ENCODE assay signal across 20 mouse cellular contexts in genomic region chr19:45026958-45027670, GRCm38 (mm10). TPM values are rescaled to one million over a fixed set of nuclear protein-coding genes. Genes with fewer than 3 reads are reported as not detected.
DNase-seq lines count a peak whose midpoint lies in the region; ATAC-seq and TF ChIP-seq lines count a peak whose summit lies in the region.
"Had no signal": no experiment of that assay in that cellular context is flagged by ENCODE, and none has a peak within 500 bp of the region (broad histone marks: within the 10 kb centered on the region; RNA-seq: fewer than 3 reads in every experiment).

No protein-coding gene starts in this region.

- no peak for TF ChIP-seq POLR2A in testis, adult 2 months (IDR thresholded peaks at IDR 0.05; ENCODE audit: control insufficient read depth, low read depth, low read length)

- 0 out of 2 replicates have a peak overlapping the region, but pooled peaks have one; percentile 27 for H3K9ac ChIP-seq in embryonic facial prominence, embryonic 13.5 days
- no peak overlapping the region for H3K9ac ChIP-seq in heart, postnatal 0 days (replicated peaks; ENCODE audit: low read depth, low read length)
- H3K9ac ChIP-seq in stomach, postnatal 0 days (ENCODE audit: low read length): no peak overlapping the region
- H3K9ac ChIP-seq: liver, embryonic 15.5 days; stomach, embryonic 15.5 days had no signal

- peak; percentile 74; the same call in 1 of the 2 replicates for TF ChIP-seq EP300 in heart, postnatal 0 days (IDR thresholded peaks at IDR 0.05; ENCODE audit: low read depth)
- no peak for TF ChIP-seq EP300 in stomach, postnatal 0 days (optimal IDR thresholded peaks at IDR 0.05)

- no peak overlapping the region for H3K27ac ChIP-seq in embryonic facial prominence, embryonic 13.5 days
- no peak overlapping the region for H3K27ac ChIP-seq in embryonic facial prominence, embryonic 10.5 days (replicated peaks)
- H3K27ac ChIP-seq in heart, postnatal 0 days (ENCODE audit: low read depth): peak overlapping the region; percentile 73
- H3K27ac ChIP-seq in testis, adult 2 months (ENCODE audit: control insufficient read depth, insufficient read depth, low read depth, low read length): 0 out of 2 replicates have a peak overlapping the region, but pooled peaks have one; percentile 16
- peak overlapping the region; percentile 13; the same call in 1 of the 2 replicates for H3K27ac ChIP-seq in stomach, postnatal 0 days (replicated peaks)
- H3K27ac ChIP-seq: kidney, postnatal 0 days; liver, embryonic 15.5 days; stomach, embryonic 15.5 days had no signal

- 76% methylated on average over 6 of the region's 6 CpGs for WGBS in embryonic facial prominence, embryonic 13.5 days
- 80% methylated on average over 6 of the region's 6 CpGs for WGBS in embryonic facial prominence, embryonic 10.5 days
- WGBS in heart, postnatal 0 days: 48% methylated on average over 6 of the region's 6 CpGs
- WGBS in stomach, postnatal 0 days: 58% methylated on average over 6 of the region's 6 CpGs

- H3K4me3 ChIP-seq in embryonic facial prominence, embryonic 13.5 days: no peak overlapping the region
- no peak overlapping the region for H3K4me3 ChIP-seq in embryonic facial prominence, embryonic 10.5 days
- no peak overlapping the region for H3K4me3 ChIP-seq in heart, postnatal 0 days (ENCODE audit: low read depth, low read length)
- H3K4me3 ChIP-seq in testis, adult 2 months (ENCODE audit: control insufficient read depth, low read depth, low read length): no peak overlapping the region
- H3K4me3 ChIP-seq in stomach, postnatal 0 days (ENCODE audit: low read depth, low read length): no peak overlapping the region
- H3K4me3 ChIP-seq: liver, embryonic 15.5 days; stomach, embryonic 15.5 days had no signal

- H3K27me3 ChIP-seq in embryonic facial prominence, embryonic 13.5 days: no peaks in the 10 kb centered on the region
- no peaks in the 10 kb centered on the region for H3K27me3 ChIP-seq in embryonic facial prominence, embryonic 10.5 days (replicated peaks; ENCODE audit: low read depth, poor library complexity, severe bottlenecking)
- no peaks in the 10 kb centered on the region for H3K27me3 ChIP-seq in heart, postnatal 0 days (ENCODE audit: control insufficient read depth, insufficient read depth, low read length)
- no peaks in the 10 kb centered on the region; the same call in 1 of the 2 replicates for H3K27me3 ChIP-seq in testis, adult 2 months (ENCODE audit: control insufficient read depth, insufficient read depth, low read length)
- no peaks in the 10 kb centered on the region for H3K27me3 ChIP-seq in stomach, postnatal 0 days (ENCODE audit: control insufficient read depth, insufficient read depth, low read length)
- H3K27me3 ChIP-seq: liver, embryonic 15.5 days; stomach, embryonic 15.5 days had no signal

- no peak for DNase-seq in embryonic facial prominence, embryonic 10.5 days (ENCODE audit: low spot score)
- no peak for DNase-seq in heart, postnatal 0 days (ENCODE audit: low spot score)
- no peak for DNase-seq in heart, postnatal 4 days
- no peak for DNase-seq in testis, postnatal 14 days (ENCODE audit: low spot score)
- no peak for DNase-seq in stomach, postnatal 0 days (ENCODE audit: low spot score)
- no peak for DNase-seq in left cerebral cortex, adult 18-20 months (ENCODE audit: low spot score in 2 of 2)
- DNase-seq: cerebellum, adult 11 months; embryo, embryonic 11 days; lung, postnatal 10 days; thymus, postnatal 25 days had no signal

- no peak for TF ChIP-seq CTCF in heart, postnatal 0 days (IDR thresholded peaks at IDR 0.05; ENCODE audit: low read depth)
- TF ChIP-seq CTCF in testis, adult 2 months (IDR thresholded peaks at IDR 0.05; ENCODE audit: control insufficient read depth, insufficient read depth, insufficient replicate concordance, low read depth, low read length): no peak
- no peak for TF ChIP-seq CTCF in stomach, postnatal 0 days (IDR thresholded peaks at IDR 0.05; ENCODE audit: low read depth)

- H3K9me3 ChIP-seq in embryonic facial prominence, embryonic 13.5 days: no peaks in the 10 kb centered on the region
- H3K9me3 ChIP-seq in embryonic facial prominence, embryonic 10.5 days: no peaks in the 10 kb centered on the region
- H3K9me3 ChIP-seq in heart, postnatal 0 days (replicated peaks; ENCODE audit: control insufficient read depth, low read length): no peaks in the 10 kb centered on the region
- H3K9me3 ChIP-seq in stomach, postnatal 0 days (ENCODE audit: control insufficient read depth, low read length): no peaks in the 10 kb centered on the region
- H3K9me3 ChIP-seq: G1E; liver, embryonic 15.5 days; stomach, embryonic 15.5 days had no signal

- ATAC-seq in embryonic facial prominence, embryonic 13.5 days (ENCODE audit: insufficient number of reproducible peaks, insufficient read depth, low FRiP score, low TSS enrichment, low read depth): no peak
- peak; percentile 37 for ATAC-seq in heart, postnatal 0 days (ENCODE audit: insufficient read depth, low read depth)
- ATAC-seq in stomach, postnatal 0 days (ENCODE audit: low FRiP score, low TSS enrichment): no peak
- ATAC-seq: forebrain, embryonic 14.5 days had no signal

- peaks cover 63% of the 10 kb centered on the region for H3K36me3 ChIP-seq in embryonic facial prominence, embryonic 13.5 days
- peaks cover 77% of the 10 kb centered on the region for H3K36me3 ChIP-seq in embryonic facial prominence, embryonic 10.5 days (replicated peaks)
- H3K36me3 ChIP-seq in heart, postnatal 0 days (replicated peaks; ENCODE audit: control insufficient read depth, insufficient read depth, low read length): peaks cover 49% of the 10 kb centered on the region
- no peaks in the 10 kb centered on the region for H3K36me3 ChIP-seq in testis, adult 2 months (ENCODE audit: control insufficient read depth, insufficient read depth, low read length)
- H3K36me3 ChIP-seq in stomach, postnatal 0 days (ENCODE audit: control insufficient read depth, insufficient read depth, low read length): peaks cover 28% of the 10 kb centered on the region

- peaks cover 35% of the 10 kb centered on the region for H3K4me1 ChIP-seq in embryonic facial prominence, embryonic 13.5 days
- H3K4me1 ChIP-seq in embryonic facial prominence, embryonic 10.5 days: peaks cover 61% of the 10 kb centered on the region
- peaks cover 13% of the 10 kb centered on the region; the same call in 1 of the 2 replicates for H3K4me1 ChIP-seq in heart, postnatal 0 days (ENCODE audit: control insufficient read depth, insufficient read depth)
- H3K4me1 ChIP-seq in testis, adult 2 months (ENCODE audit: control insufficient read depth, insufficient read depth, low read length): peaks cover 30% of the 10 kb centered on the region
- peaks cover 10% of the 10 kb centered on the region for H3K4me1 ChIP-seq in stomach, postnatal 0 days (replicated peaks; ENCODE audit: control insufficient read depth, insufficient read depth)

- H3K4me2 ChIP-seq in embryonic facial prominence, embryonic 13.5 days: no peak overlapping the region
- H3K4me2 ChIP-seq in heart, postnatal 0 days (ENCODE audit: low read depth, low read length): no peak overlapping the region
- no peak overlapping the region for H3K4me2 ChIP-seq in stomach, postnatal 0 days (replicated peaks; ENCODE audit: low read depth)
- H3K4me2 ChIP-seq: liver, embryonic 15.5 days; stomach, embryonic 15.5 days had no signal

RNA-seq across cellular contexts. Expression of gene Lzts2, which starts 12.9 kb away (rescaled TPM):
- 64.6 and 73.3 TPM in 2 replicates for polyA plus RNA-seq in embryonic facial prominence, embryonic 13.5 days (2015; fragmentation: Nextera tagmentation; extraction: Ambion mirVana)
- 69.8 and 75.0 TPM in 2 replicates for polyA plus RNA-seq in embryonic facial prominence, embryonic 10.5 days (2016; fragmentation: Nextera tagmentation; extraction: Ambion mirVana)
- total RNA-seq in heart, postnatal 0 days (2014; rRNA removed; ENCODE audit: low replicate concordance): 76.5 and 127 TPM in 2 replicates
- 29.7 TPM in 2 replicates for polyA plus RNA-seq in heart, postnatal 0 days (2015; fragmentation: Nextera tagmentation; extraction: Ambion mirVana)
- 10 to 100 TPM; 52.6 to 68.0 TPM for total RNA-seq in heart, postnatal 4 days (2021)
- polyA plus RNA-seq in testis, adult 2 months (2012; rRNA removed): 36.2 and 42.3 TPM in 2 replicates
- polyA plus RNA-seq in stomach, postnatal 0 days (2015; fragmentation: Nextera tagmentation; extraction: Ambion mirVana): 40.1 and 45.0 TPM in 2 replicates
- 10 to 100 TPM; 39.9 to 43.2 TPM for total RNA-seq in left cerebral cortex, adult 18-20 months (2021)

RNA-seq across cellular contexts. Expression of gene Pdzd7, which starts 18.4 kb away (rescaled TPM):
- 0.47 and 0.51 TPM in 2 replicates for polyA plus RNA-seq in embryonic facial prominence, embryonic 13.5 days (2015; fragmentation: Nextera tagmentation; extraction: Ambion mirVana)
- polyA plus RNA-seq in embryonic facial prominence, embryonic 10.5 days (2016; fragmentation: Nextera tagmentation; extraction: Ambion mirVana): 0.27 and 0.65 TPM in 2 replicates
- total RNA-seq in heart, postnatal 0 days (2014; rRNA removed; ENCODE audit: low replicate concordance): 0.65 TPM in 1 of 2 replicates, not detected in the other
- 0.10 and 0.11 TPM in 2 replicates for polyA plus RNA-seq in heart, postnatal 0 days (2015; fragmentation: Nextera tagmentation; extraction: Ambion mirVana)
- not detected for total RNA-seq in heart, postnatal 4 days (2021)
- polyA plus RNA-seq in testis, adult 2 months (2012; rRNA removed): 1.0 and 1.1 TPM in 2 replicates
- 0.33 TPM in 2 replicates for polyA plus RNA-seq in stomach, postnatal 0 days (2015; fragmentation: Nextera tagmentation; extraction: Ambion mirVana)
- total RNA-seq in left cerebral cortex, adult 18-20 months (2021): 1 to 10 TPM; 4.3 to 5.6 TPM
- total RNA-seq: hematopoietic stem cell, adult 5-6 weeks; megakaryocyte-erythroid progenitor cell, adult 5-6 weeks; neutrophil, adult 5-6 weeks had no signal
- polyA plus RNA-seq: liver, embryonic 15.5 days had no signal

RNA-seq across cellular contexts. Expression of gene Sfxn3, which starts 20.2 kb away (rescaled TPM):
- polyA plus RNA-seq in embryonic facial prominence, embryonic 13.5 days (2015; fragmentation: Nextera tagmentation; extraction: Ambion mirVana): 32.3 and 32.5 TPM in 2 replicates
- 7.7 and 9.8 TPM in 2 replicates for polyA plus RNA-seq in embryonic facial prominence, embryonic 10.5 days (2016; fragmentation: Nextera tagmentation; extraction: Ambion mirVana)
- total RNA-seq in heart, postnatal 0 days (2014; rRNA removed; ENCODE audit: low replicate concordance): 12.8 and 16.2 TPM in 2 replicates
- polyA plus RNA-seq in heart, postnatal 0 days (2015; fragmentation: Nextera tagmentation; extraction: Ambion mirVana): 11.3 and 12.4 TPM in 2 replicates
- 10 to 100 TPM; 26.3 to 27.2 TPM for total RNA-seq in heart, postnatal 4 days (2021)
- polyA plus RNA-seq in testis, adult 2 months (2012; rRNA removed): 16.3 and 20.7 TPM in 2 replicates
- polyA plus RNA-seq in stomach, postnatal 0 days (2015; fragmentation: Nextera tagmentation; extraction: Ambion mirVana): 26.7 and 29.7 TPM in 2 replicates
- 100 to 1,000 TPM; 118 to 125 TPM for total RNA-seq in left cerebral cortex, adult 18-20 months (2021)

RNA-seq across cellular contexts. Expression of gene Mrpl43, which starts 20.9 kb away (rescaled TPM):
- 72.6 and 81.2 TPM in 2 replicates for polyA plus RNA-seq in embryonic facial prominence, embryonic 13.5 days (2015; fragmentation: Nextera tagmentation; extraction: Ambion mirVana)
- polyA plus RNA-seq in embryonic facial prominence, embryonic 10.5 days (2016; fragmentation: Nextera tagmentation; extraction: Ambion mirVana): 70.6 and 74.8 TPM in 2 replicates
- 75.4 and 76.4 TPM in 2 replicates for total RNA-seq in heart, postnatal 0 days (2014; rRNA removed; ENCODE audit: low replicate concordance)
- 82.5 and 83.7 TPM in 2 replicates for polyA plus RNA-seq in heart, postnatal 0 days (2015; fragmentation: Nextera tagmentation; extraction: Ambion mirVana)
- total RNA-seq in heart, postnatal 4 days (2021): 10 to 100 TPM; 45.3 to 45.5 TPM
- 43.4 and 46.8 TPM in 2 replicates for polyA plus RNA-seq in testis, adult 2 months (2012; rRNA removed)
- polyA plus RNA-seq in stomach, postnatal 0 days (2015; fragmentation: Nextera tagmentation; extraction: Ambion mirVana): 67.2 and 67.3 TPM in 2 replicates
- total RNA-seq in left cerebral cortex, adult 18-20 months (2021): 10 to 100 TPM; 38.9 to 44.2 TPM

RNA-seq across cellular contexts. Expression of gene Twnk, which starts 21.7 kb away (rescaled TPM):
- 27.0 and 28.5 TPM in 2 replicates for polyA plus RNA-seq in embryonic facial prominence, embryonic 13.5 days (2015; fragmentation: Nextera tagmentation; extraction: Ambion mirVana)
- 40.9 and 41.8 TPM in 2 replicates for polyA plus RNA-seq in embryonic facial prominence, embryonic 10.5 days (2016; fragmentation: Nextera tagmentation; extraction: Ambion mirVana)
- total RNA-seq in heart, postnatal 0 days (2014; rRNA removed; ENCODE audit: low replicate concordance): 12.9 and 13.0 TPM in 2 replicates
- 14.0 and 14.9 TPM in 2 replicates for polyA plus RNA-seq in heart, postnatal 0 days (2015; fragmentation: Nextera tagmentation; extraction: Ambion mirVana)
- total RNA-seq in heart, postnatal 4 days (2021): 10 to 100 TPM; 12.3 to 14.4 TPM
- polyA plus RNA-seq in testis, adult 2 months (2012; rRNA removed): 5.2 and 6.2 TPM in 2 replicates
- 7.9 and 8.5 TPM in 2 replicates for polyA plus RNA-seq in stomach, postnatal 0 days (2015; fragmentation: Nextera tagmentation; extraction: Ambion mirVana)
- 10 to 100 TPM; 13.8 to 14.9 TPM for total RNA-seq in left cerebral cortex, adult 18-20 months (2021)

Comparison
In these comparisons a context has a peak if more than half of its experiments do, and no peak if none do; other contexts are left out.
1. H3K27ac ChIP-seq: peak in heart, postnatal 0 days (single experiment), testis, adult 2 months (single experiment) and stomach, postnatal 0 days (single experiment); none in embryonic facial prominence, embryonic 13.5 days (single experiment) and embryonic facial prominence, embryonic 10.5 days (single experiment).